Mouse (Mus musculus) central nervous system, embryonic 11.5 days (tissue): Measurements from ENCODE around the gene Myo5c. TPM values are rescaled to one million over a fixed set of nuclear protein-coding genes. Genes with fewer than 3 reads are reported as not detected.

ENCODE experiments used
- polyA plus RNA-seq: library from polyadenylated mRNA; depleted of rRNA; stranded (reverse); fragments of >200 nt; gene quantifications from 2 replicates; pipeline ENCODE4 v1.2.3, GENCODE M21; 2012; rRNA removed

Gene Myo5c
- polyA plus RNA-seq = 1.4 TPM in 2 replicates

GRCm38 (mm10) chr9:75231841-75232746 is at the start of gene Myo5c:
Myo5c (plus strand) TSS chr9:75232020.

DNA sequence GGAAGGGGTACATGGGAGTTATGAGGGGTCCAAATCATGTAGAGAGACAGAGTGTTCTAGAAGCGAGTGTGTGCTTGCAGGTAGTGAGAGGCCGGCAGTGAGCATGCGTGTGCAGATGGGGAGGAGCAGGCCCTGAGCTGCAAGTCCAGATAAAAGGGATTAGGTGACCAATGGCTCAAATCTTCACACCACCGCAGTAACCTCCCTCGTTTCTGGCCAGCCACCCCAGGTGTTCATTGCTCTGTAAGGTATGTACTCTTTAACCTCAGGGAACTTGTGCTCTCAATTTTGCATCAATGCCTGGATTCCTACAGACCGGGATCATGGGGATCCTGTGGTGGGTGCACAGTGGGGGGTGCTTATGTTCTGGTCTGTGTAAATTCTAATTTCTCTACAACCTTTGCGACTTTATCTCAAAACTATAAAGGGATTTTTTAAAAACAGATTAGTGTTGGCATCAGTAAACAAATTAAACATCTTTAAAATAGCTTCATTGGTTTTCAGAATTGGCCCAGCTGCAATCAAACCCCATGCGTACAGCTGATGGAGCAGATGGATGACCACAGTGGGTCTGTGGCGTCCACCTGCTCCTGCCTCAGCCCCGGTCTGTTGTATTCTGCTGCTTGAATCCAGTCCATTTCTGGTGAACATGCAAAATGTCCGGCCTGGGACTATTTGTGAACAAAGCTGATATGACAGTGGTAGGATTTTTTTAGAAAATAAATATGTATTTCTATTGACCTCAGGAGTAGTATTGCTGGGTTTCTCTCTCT is 74.5 kb downstream of the Myo5c start, which contains the start of gene Gnb5:
Gene Gnb5 (plus strand): TSS at position 163 of the 773 bp plus-strand sequence.

GRCm38 (mm10) chr9:75347458-75347857 is 115.6 kb downstream of the Myo5c start, which contains the start of gene Bcl2l10:
Bcl2l10 (plus strand) TSS chr9:75347758.

Other genes starting within 250 kb of the Myo5c start
- gene Arpp19, start 194.4 kb upstream of the Myo5c start, polyA plus RNA-seq = 123 and 148 TPM in 2 replicates
- 38.7 and 43.9 TPM in 2 replicates for gene Myo5a, start 161.0 kb upstream of the Myo5c start, polyA plus RNA-seq
- 21.0 and 26.7 TPM in 2 replicates for gene Gnb5, start 74.3 kb downstream of the Myo5c start, polyA plus RNA-seq
- gene Bcl2l10, start 115.7 kb downstream of the Myo5c start, polyA plus RNA-seq = not detected in 2 replicates
- 88.4 and 102 TPM in 2 replicates for gene Mapk6, start 178.0 kb downstream of the Myo5c start, polyA plus RNA-seq
- gene Leo1, start 209.5 kb downstream of the Myo5c start, polyA plus RNA-seq = 30.6 and 48.6 TPM in 2 replicates